Mouse (Mus musculus): ENCODE data around the gene Peli2. TPM values are rescaled to one million over a fixed set of nuclear protein-coding genes. Genes with fewer than 3 reads are reported as not detected.

Gene Peli2
- total and polyA plus RNA-seq, 3 experiments = not detected

- dilution Hi-C loops (cut with MboI; ENCODE audit: extremely low pct_ligation_motif_present, extremely low pct_unique_long_range_greater_than_20kb, low sequenced_read_pairs) = no loop called here
Measured at GRCm38 (mm10) chr14:48254696-48255095, 134.1 kb downstream of the Peli2 start.

GRCm38 (mm10) chr14:48255290-48255689 is 134.7 kb downstream of the Peli2 start:
- no peak for DNase-seq (ENCODE audit: extremely low read depth)
- Histone ChIP-seq H3K79me2 (replicated peaks; ENCODE audit: control insufficient read depth, extremely low read depth, insufficient read depth, poor library complexity, severe bottlenecking) (no peaks in the 10 kb centered on the region), H3K4me1 (ENCODE audit: control insufficient read depth in 1 of 2, insufficient read depth in 2 of 2) (peaks cover 3 to 22% of the 10 kb centered on the region in 2 experiments), H3K27me3 (replicated peaks) (no peaks in the 10 kb centered on the region), H3K9me3 (replicated peaks; ENCODE audit: low read length) (no peaks in the 10 kb centered on the region), H3K4me2 (ENCODE audit: insufficient read depth, low read depth, poor library complexity, severe bottlenecking) (no peak overlapping the region), H3K9ac (ENCODE audit: insufficient read depth, low read depth) (no peak overlapping the region), H3K27ac (ENCODE audit: insufficient read depth, low read depth) (no peak overlapping the region), H3K36me3 (replicated peaks in 1 of 2; ENCODE audit: control insufficient read depth in 1 of 2, insufficient read depth in 1 of 2, low read length in 1 of 2) (no peaks in the 10 kb centered on the region), H3K4me3 (replicated peaks in 1 of 3; ENCODE audit: low read depth in 2 of 3, low read length in 2 of 3, poor library complexity in 1 of 3) (no peak overlapping the region)
- TF ChIP-seq BHLHE40 (IDR thresholded peaks at IDR 0.05; ENCODE audit: low read depth, low read length) (no peak), MAZ (IDR thresholded peaks at IDR 0.05; ENCODE audit: low read depth, low read length) (no peak), PAX5 (IDR thresholded peaks at IDR 0.05; ENCODE audit: low read length) (no peak), ZMIZ1 (IDR thresholded peaks at IDR 0.05; ENCODE audit: low read depth, low read length) (no peak), NELFE (IDR thresholded peaks at IDR 0.05; ENCODE audit: low read depth, low read length) (no peak), SMC3 (IDR thresholded peaks at IDR 0.05; ENCODE audit: low read depth, low read length) (no peak), MAFK (IDR thresholded peaks at IDR 0.05; ENCODE audit: insufficient replicate concordance, low read length) (no peak)
- in situ Hi-C loops (cut with MboI; ENCODE audit: low pct_ligation_motif_present, low pct_unique_long_range_greater_than_20kb, low sequenced_read_pairs) = no loop called here
- dilution Hi-C loops (cut with MboI; ENCODE audit: extremely low pct_ligation_motif_present, extremely low pct_unique_long_range_greater_than_20kb, low sequenced_read_pairs) = no loop called here

More at GRCm38 (mm10) chr14:48254696-48255095, 134.1 kb downstream of the Peli2 start:
- in situ Hi-C loops (cut with MboI; ENCODE audit: low pct_ligation_motif_present, low pct_unique_long_range_greater_than_20kb, low sequenced_read_pairs) = no loop called here
- TF ChIP-seq SIN3A (IDR thresholded peaks at IDR 0.05; ENCODE audit: low read length) (no peak), UBTF (IDR thresholded peaks at IDR 0.05; ENCODE audit: low read depth, low read length) (no peak), ZC3H11A (IDR thresholded peaks at IDR 0.05; ENCODE audit: low read depth, low read length) (no peak), MAZ (IDR thresholded peaks at IDR 0.05; ENCODE audit: low read depth, low read length) (no peak), TCF12 (IDR thresholded peaks at IDR 0.05; ENCODE audit: low read depth, low read length) (no peak), ETS1 (conservative IDR thresholded peaks at IDR 0.05; ENCODE audit: low read depth, low read length) (no peak), POLR2AphosphoS2 (IDR thresholded peaks at IDR 0.05; ENCODE audit: low read depth, low read length) (no peak), JUND (conservative IDR thresholded peaks at IDR 0.05; ENCODE audit: low read depth, low read length) (no peak), JUN (IDR thresholded peaks at IDR 0.05; ENCODE audit: insufficient read depth, low read depth, low read length) (no peak), CHD1 (IDR thresholded peaks at IDR 0.05; ENCODE audit: low read depth, low read length) (no peak), MAX (IDR thresholded peaks at IDR 0.05; ENCODE audit: low read length) (no peak), MXI1 (IDR thresholded peaks at IDR 0.05; ENCODE audit: low read depth, low read length) (no peak), MEF2A (IDR thresholded peaks at IDR 0.05; ENCODE audit: borderline replicate concordance, low read depth, low read length) (no peak), KAT2A (IDR thresholded peaks at IDR 0.05; ENCODE audit: insufficient replicate concordance, low read length) (no peak)
- Histone ChIP-seq H3K9ac (ENCODE audit: insufficient read depth, low read depth) (no peak overlapping the region), H3K4me3 (replicated peaks in 1 of 3; ENCODE audit: low read depth in 2 of 3, low read length in 2 of 3, poor library complexity in 1 of 3) (no peak overlapping the region), H3K79me2 (replicated peaks; ENCODE audit: control insufficient read depth, extremely low read depth, insufficient read depth, poor library complexity, severe bottlenecking) (no peaks in the 10 kb centered on the region), H3K4me1 (ENCODE audit: control insufficient read depth in 1 of 2, insufficient read depth in 2 of 2) (peaks cover 3 to 16% of the 10 kb centered on the region in 2 experiments), H3K27me3 (replicated peaks) (no peaks in the 10 kb centered on the region), H3K36me3 (replicated peaks in 1 of 2; ENCODE audit: control insufficient read depth in 1 of 2, insufficient read depth in 1 of 2, low read length in 1 of 2) (no peaks in the 10 kb centered on the region), H3K4me2 (ENCODE audit: insufficient read depth, low read depth, poor library complexity, severe bottlenecking) (no peak overlapping the region), H3K9me3 (replicated peaks; ENCODE audit: low read length) (no peaks in the 10 kb centered on the region), H3K27ac (ENCODE audit: insufficient read depth, low read depth) (no peak overlapping the region)
- DNase-seq (ENCODE audit: extremely low read depth) = no peak
